Mouse (Mus musculus): ENCODE data around the gene Lce1b. TPM values are rescaled to one million over a fixed set of nuclear protein-coding genes. Genes with fewer than 3 reads are reported as not detected.
"Not testable (repeated sequence)": the region's sequence is repeated elsewhere in the genome, so short reads cannot be mapped to it uniquely, and the experiment has no call there.

Gene Lce1b
- polyA plus RNA-seq (2012; rRNA removed), result not detected in 2 replicates

DNA sequence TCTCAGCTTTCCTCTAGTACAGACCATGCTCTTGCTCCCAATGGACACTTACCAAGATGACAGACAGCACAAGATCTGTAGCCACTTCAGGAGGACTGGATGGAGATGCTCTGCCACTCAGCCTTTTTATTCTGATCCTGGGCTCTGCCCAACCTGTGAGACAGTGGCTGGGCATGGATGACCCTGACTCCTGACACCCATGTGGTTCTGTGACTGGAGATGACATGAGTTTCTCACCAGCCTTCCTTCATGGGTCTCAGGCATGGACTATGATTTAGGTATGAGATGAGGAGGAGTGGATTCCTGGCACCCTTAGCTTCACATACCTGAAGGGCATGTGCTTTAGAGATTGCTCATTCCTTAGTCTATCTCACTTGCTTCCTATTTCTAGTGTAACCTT, at the start of gene Lce1b:
Gene Lce1b (minus strand): TSS at position 101 of the 400 bp plus-strand sequence.
- Histone ChIP-seq H3K4me1 (ENCODE audit: control insufficient read depth, insufficient read depth, low read length) (no peaks in the 10 kb centered on the region), H3K27ac (ENCODE audit: insufficient read depth, low read length) (no peak within 1 kb of the TSS), H3K4me3 (replicated peaks; ENCODE audit: insufficient read depth, low read depth, low read length) (no peak within 1 kb of the TSS), H3K27me3 (ENCODE audit: control insufficient read depth, insufficient read depth, low read length) (no peaks in the 10 kb centered on the region)
- no peak for DNase-seq
- no peak for TF ChIP-seq CTCF (IDR thresholded peaks at IDR 0.05; ENCODE audit: borderline replicate concordance, insufficient read depth, low read depth, low read length)

DNA sequence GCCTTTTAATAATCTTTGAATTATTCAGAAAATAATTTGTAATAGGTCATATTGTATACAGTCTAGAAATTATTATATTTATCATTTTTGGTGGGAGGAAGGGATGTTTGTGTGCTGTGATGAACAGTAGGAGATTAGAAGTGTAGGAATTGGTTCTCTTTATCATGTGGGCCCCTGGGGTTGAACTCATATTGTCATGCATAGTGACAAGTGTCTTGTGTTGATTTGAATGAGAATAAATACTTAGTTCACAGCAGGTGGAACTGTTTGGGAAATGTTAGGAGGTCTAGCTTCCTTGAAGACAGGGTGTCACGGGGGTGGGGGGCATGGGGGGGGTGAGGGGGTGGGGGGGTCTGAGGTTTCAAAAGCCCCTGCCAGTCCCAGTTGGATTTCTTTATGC, 37.9 kb upstream of the Lce1b start:
- no peak overlapping the region for H3K27ac ChIP-seq (ENCODE audit: insufficient read depth, low read length)
- no peak for TF ChIP-seq CTCF (IDR thresholded peaks at IDR 0.05; ENCODE audit: borderline replicate concordance, insufficient read depth, low read depth, low read length)
- TF ChIP-seq POLR2A (IDR thresholded peaks at IDR 0.05; ENCODE audit: borderline replicate concordance, insufficient read depth, low read length), result no peak
- WGBS, result 13% methylated on average over 1 of the region's 1 CpGs
- H3K4me3 ChIP-seq (replicated peaks; ENCODE audit: insufficient read depth, low read depth, low read length), result no peak overlapping the region
- DNase-seq, result no peak
- H3K27me3 ChIP-seq (ENCODE audit: control insufficient read depth, insufficient read depth, low read length), result no peaks in the 10 kb centered on the region
- no peaks in the 10 kb centered on the region for H3K4me1 ChIP-seq (ENCODE audit: control insufficient read depth, insufficient read depth, low read length)

DNA sequence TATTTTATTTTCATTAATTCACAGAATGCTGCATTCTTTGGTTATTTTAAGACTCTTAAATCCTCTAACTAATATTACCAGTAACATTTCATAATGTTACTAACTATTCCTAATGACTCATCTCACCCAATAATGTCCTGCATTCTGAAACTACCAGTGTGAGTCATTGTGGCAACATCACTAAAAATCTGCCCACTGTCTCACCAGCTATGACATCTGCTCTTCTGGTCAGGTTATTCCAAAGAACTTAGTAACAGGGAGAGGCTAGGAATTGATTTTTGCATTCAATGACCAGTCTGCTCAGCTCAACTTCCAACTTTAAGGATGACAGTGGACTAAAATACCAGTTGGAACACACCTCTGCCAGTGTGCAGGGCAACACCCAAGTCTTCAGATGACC, 35.0 kb upstream of the Lce1b start:
- DNase-seq, result no peak
- Histone ChIP-seq H3K27ac (ENCODE audit: insufficient read depth, low read length) (no peak overlapping the region), H3K27me3 (ENCODE audit: control insufficient read depth, insufficient read depth, low read length) (no peaks in the 10 kb centered on the region), H3K4me1 (ENCODE audit: control insufficient read depth, insufficient read depth, low read length) (no peaks in the 10 kb centered on the region), H3K4me3 (replicated peaks; ENCODE audit: insufficient read depth, low read depth, low read length) (no peak overlapping the region)
- TF ChIP-seq POLR2A (IDR thresholded peaks at IDR 0.05; ENCODE audit: borderline replicate concordance, insufficient read depth, low read length), result no peak
- TF ChIP-seq CTCF (IDR thresholded peaks at IDR 0.05; ENCODE audit: borderline replicate concordance, insufficient read depth, low read depth, low read length), result no peak

DNA sequence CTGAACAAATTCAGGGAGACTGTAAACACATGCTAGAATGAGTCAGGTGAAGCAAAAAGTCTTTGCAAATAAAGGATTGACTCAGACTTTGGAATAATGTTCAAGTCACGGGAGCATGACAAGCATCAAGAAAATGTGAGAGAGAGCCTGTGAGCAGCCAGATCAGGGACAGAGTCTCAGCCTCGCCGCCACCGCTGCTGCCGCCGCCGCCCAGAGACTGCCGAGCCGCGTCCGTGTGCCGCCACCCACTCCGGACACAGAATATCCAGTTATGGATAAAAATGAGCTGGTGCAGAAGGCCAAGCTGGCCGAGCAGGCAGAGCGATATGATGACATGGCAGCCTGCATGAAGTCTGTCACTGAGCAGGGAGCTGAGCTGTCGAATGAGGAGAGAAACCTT, 32.4 kb upstream of the Lce1b start:
- not testable (repeated sequence) for H3K27me3 ChIP-seq (ENCODE audit: control insufficient read depth, insufficient read depth, low read length); H3K27ac ChIP-seq (ENCODE audit: insufficient read depth, low read length); H3K4me1 ChIP-seq (ENCODE audit: control insufficient read depth, insufficient read depth, low read length); H3K4me3 ChIP-seq (replicated peaks; ENCODE audit: insufficient read depth, low read depth, low read length)
- peak; percentile 37 for DNase-seq
- WGBS, result 83% methylated on average over 16 of the region's 16 CpGs

DNA sequence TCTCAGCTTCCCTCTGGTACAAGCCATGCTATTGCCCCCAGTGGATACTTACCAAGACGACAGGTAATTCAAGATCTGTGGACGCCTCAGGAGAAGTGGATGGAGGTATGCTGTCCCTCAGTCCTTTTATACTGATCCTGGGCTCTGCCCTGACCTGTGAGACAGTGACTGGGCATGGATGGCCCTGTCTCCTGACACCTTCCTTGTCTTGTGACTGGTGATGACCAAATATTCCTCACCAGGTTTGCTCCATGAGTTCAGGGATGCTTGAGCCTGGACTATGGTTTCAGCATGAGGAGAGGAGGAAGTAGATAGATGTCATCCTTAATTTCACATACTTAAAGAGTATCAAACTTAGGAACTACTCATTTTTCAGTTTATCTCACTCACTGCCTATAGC, 30.4 kb upstream of the Lce1b start, which contains the start of gene Lce1d:
Gene Lce1d (minus strand): TSS at position 101 of the 400 bp plus-strand sequence.
- Histone ChIP-seq H3K4me3 (replicated peaks; ENCODE audit: insufficient read depth, low read depth, low read length) (no peak within 1 kb of the TSS), H3K27me3 (ENCODE audit: control insufficient read depth, insufficient read depth, low read length) (no peaks in the 10 kb centered on the region), H3K4me1 (ENCODE audit: control insufficient read depth, insufficient read depth, low read length) (no peaks in the 10 kb centered on the region), H3K27ac (ENCODE audit: insufficient read depth, low read length) (no peak within 1 kb of the TSS)
- WGBS, result 73% methylated on average over 2 of the region's 2 CpGs
- no peak for DNase-seq
- TF ChIP-seq CTCF (IDR thresholded peaks at IDR 0.05; ENCODE audit: borderline replicate concordance, insufficient read depth, low read depth, low read length), result no peak
- no peak for TF ChIP-seq POLR2A (IDR thresholded peaks at IDR 0.05; ENCODE audit: borderline replicate concordance, insufficient read depth, low read length)

GRCm38 (mm10) chr3:92678947-92679346, 22.2 kb upstream of the Lce1b start, which contains the start of gene Lce1c:
Lce1c (plus strand) TSS chr3:92679247.
- H3K4me1 ChIP-seq (ENCODE audit: control insufficient read depth, insufficient read depth, low read length), result no peaks in the 10 kb centered on the region
- DNase-seq, result no peak
- WGBS, result 84% methylated on average over 4 of the region's 4 CpGs
- no peak within 1 kb of the TSS for H3K27ac ChIP-seq (ENCODE audit: insufficient read depth, low read length)
- H3K4me3 ChIP-seq (replicated peaks; ENCODE audit: insufficient read depth, low read depth, low read length), result no peak within 1 kb of the TSS
- H3K27me3 ChIP-seq (ENCODE audit: control insufficient read depth, insufficient read depth, low read length), result no peaks in the 10 kb centered on the region
- no peak for TF ChIP-seq POLR2A (IDR thresholded peaks at IDR 0.05; ENCODE audit: borderline replicate concordance, insufficient read depth, low read length)
- no peak for TF ChIP-seq CTCF (IDR thresholded peaks at IDR 0.05; ENCODE audit: borderline replicate concordance, insufficient read depth, low read depth, low read length)

- H3K27me3 ChIP-seq (ENCODE audit: control insufficient read depth, insufficient read depth, low read length), result no peaks in the 10 kb centered on the region
- no peak within 1 kb of the TSS for H3K4me3 ChIP-seq (replicated peaks; ENCODE audit: insufficient read depth, low read depth, low read length)
- no peaks in the 10 kb centered on the region for H3K4me1 ChIP-seq (ENCODE audit: control insufficient read depth, insufficient read depth, low read length)
- no peak within 1 kb of the TSS for H3K27ac ChIP-seq (ENCODE audit: insufficient read depth, low read length)
- DNase-seq, result no peak
- TF ChIP-seq CTCF (IDR thresholded peaks at IDR 0.05; ENCODE audit: borderline replicate concordance, insufficient read depth, low read depth, low read length) (no peak), POLR2A (IDR thresholded peaks at IDR 0.05; ENCODE audit: borderline replicate concordance, insufficient read depth, low read length) (no peak)
These were observed 13.5 kb upstream of the Lce1b start, which contains the start of gene Lce1a2 for GRCm38 (mm10) chr3:92670215-92670614. Lce1a2 (minus strand) TSS chr3:92670315.

DNA sequence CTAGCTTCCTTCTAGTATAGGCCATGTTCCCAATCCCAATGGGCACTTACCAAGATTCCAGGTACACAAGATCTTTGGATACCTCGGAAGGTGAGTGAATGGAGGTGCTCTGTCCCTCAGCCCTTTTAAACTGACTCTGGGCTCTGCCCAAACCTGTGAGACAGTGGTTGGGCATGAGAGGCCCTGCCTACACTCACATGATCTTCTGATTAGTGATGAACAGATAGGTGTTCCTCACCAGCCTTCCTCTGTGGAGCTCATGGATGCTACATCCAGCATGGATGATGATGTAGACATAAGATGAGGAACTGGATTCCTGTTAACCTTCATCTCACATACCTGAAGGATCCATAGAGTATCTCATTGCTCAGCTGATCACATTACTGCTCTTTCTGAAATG, 8.5 kb downstream of the Lce1b start, which contains the start of gene Lce1a1:
Gene Lce1a1 (minus strand): TSS at position 101 of the 400 bp plus-strand sequence.
- H3K27ac ChIP-seq (ENCODE audit: insufficient read depth, low read length), result no peak within 1 kb of the TSS
- 92% methylated on average over 1 of the region's 1 CpGs for WGBS
- TF ChIP-seq POLR2A (IDR thresholded peaks at IDR 0.05; ENCODE audit: borderline replicate concordance, insufficient read depth, low read length), result no peak
- TF ChIP-seq CTCF (IDR thresholded peaks at IDR 0.05; ENCODE audit: borderline replicate concordance, insufficient read depth, low read depth, low read length), result no peak
- H3K27me3 ChIP-seq (ENCODE audit: control insufficient read depth, insufficient read depth, low read length), result no peaks in the 10 kb centered on the region
- no peak for DNase-seq
- no peak within 1 kb of the TSS for H3K4me3 ChIP-seq (replicated peaks; ENCODE audit: insufficient read depth, low read depth, low read length)
- H3K4me1 ChIP-seq (ENCODE audit: control insufficient read depth, insufficient read depth, low read length), result no peaks in the 10 kb centered on the region

All from cerebellum, adult 2 months (tissue).